Mouse (Mus musculus): Measurements from ENCODE around the gene Zfyve28.

GRCm38 (mm10) chr5:34204911-34205310 lies 83.3 kb downstream of the Zfyve28 start:
- TF ChIP-seq CTCF (IDR thresholded peaks at IDR 0.05; ENCODE audit: insufficient read depth, low read length) (no peak), POLR2A (IDR thresholded peaks at IDR 0.05; ENCODE audit: borderline replicate concordance, extremely low read depth, low read depth, low read length) (no peak)

Data from lung, adult 2 months (tissue).